Mouse (Mus musculus) left cerebral cortex, postnatal 36 days (tissue): ENCODE results near the gene Iqsec1. TPM values are rescaled to one million over a fixed set of nuclear protein-coding genes. Genes with fewer than 3 reads are reported as not detected.

Experiments
- DNase-seq, 2 experiments: peaks; one replicate each; pipeline ENCODE4 v3.0.0; 2021 to 2022; ENCODE audit warnings: low spot score in 2 of 2, mixed read lengths in 1 of 2
- intact Hi-C: fragments of 180-260 bp; cut with DNase I; formaldehyde crosslinking; loops from one replicate; pipeline ENCODE4 v1.15.1; 2025
- total RNA-seq, 2 experiments: library from RNA; stranded (reverse); gene quantifications; 2 replicates each; pipeline ENCODE4 v1.2.3; 2021

Iqsec1 gene
- total RNA-seq, 2 experiments from 2014 or later: 352 to 390 TPM

DNA sequence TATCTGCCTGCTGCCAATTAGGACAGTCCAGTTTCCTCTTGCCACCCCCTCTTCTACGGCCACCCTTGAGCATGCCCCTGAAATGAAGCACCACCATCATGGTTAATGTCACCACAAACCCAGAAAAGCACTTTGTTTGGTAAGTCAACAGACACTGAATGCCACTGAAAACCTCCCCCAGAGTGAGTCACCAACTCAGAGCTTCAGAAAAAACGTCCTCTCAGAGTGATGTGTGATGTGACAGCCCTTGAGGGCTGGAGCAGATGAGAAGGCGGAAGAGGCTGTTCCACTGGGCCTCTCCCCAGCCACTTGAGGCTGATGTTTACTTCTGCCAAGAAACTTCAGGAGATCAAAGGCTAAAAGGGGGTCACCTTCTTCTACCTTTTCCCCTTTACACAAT, 4.4 kb downstream of the Iqsec1 start:
- intact Hi-C loops: loop anchor here (10.0 kb wide), 2 partner anchors 99 to 161 kb away; no protein-coding TSS in a partner anchor
- peak in 1 of 2 experiments; percentile 19 for DNase-seq

DNA sequence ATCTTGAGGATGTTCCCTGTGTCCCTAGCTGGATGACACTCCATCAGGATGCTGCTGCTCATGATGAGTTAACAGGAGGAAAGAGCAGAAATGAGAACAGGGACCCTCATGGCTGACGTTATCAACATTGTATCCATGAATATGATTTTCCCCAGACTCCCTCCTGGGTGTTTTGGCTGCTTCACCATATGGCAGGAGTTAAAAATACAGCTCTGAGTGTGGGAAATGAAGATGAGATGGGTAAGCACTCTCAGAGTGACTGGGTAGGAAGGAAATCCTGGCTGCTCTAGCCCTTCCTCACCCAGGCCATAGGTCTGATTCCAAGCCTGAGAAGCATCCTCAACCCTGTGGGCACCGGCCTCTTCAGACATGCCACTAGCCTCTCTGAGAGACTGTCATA, 14.2 kb downstream of the Iqsec1 start:
- intact Hi-C loops: no loop called here
- DNase-seq: no peak

DNA sequence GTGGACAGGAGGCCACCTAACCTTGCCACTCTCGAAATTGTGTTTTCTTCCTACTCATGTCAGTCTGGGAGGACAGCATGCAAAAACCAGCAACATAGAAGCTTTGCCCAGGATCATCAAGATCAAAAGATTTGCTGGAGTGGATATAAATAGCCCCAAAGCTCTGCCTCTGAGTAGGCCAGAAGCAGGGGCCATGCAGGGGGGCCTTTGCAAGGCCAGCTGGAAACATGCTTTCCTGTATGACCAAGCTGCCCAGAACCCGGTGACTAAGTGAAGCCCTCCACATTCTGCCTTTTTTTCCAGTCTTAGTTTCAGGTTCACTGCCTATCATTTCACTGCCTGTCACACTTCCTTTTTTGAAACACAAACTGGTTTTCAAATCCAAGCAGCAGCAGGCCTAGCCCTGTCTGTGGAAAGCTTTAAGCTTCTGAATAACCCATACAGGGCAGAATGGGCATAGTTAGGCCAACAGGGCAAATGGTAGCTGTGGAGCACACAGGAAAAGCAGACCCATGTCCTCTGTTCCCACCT, 19.1 kb downstream of the Iqsec1 start:
- DNase-seq: no peak
- intact Hi-C loops: no loop called here

DNA sequence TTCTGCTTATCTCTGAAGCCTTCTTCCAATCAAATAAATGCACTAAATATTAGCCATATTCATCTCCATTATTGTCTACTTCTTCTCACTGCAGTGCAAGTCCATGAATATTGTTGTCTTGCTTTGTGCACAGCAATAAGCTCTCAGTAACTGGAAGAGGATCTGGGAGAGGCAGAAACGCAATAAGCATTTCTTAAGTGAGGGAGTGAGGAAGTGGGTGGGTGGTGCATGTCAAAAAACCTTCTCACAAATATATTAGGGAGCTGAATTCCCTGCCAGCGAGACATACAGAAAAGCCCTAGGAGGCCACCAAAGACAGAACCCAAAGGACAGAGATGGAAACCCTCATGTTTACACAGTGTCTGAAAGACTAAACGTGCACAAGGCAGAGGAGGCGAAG, 35.1 kb downstream of the Iqsec1 start:
- intact Hi-C loops: no loop called here
- no peak for DNase-seq

DNA sequence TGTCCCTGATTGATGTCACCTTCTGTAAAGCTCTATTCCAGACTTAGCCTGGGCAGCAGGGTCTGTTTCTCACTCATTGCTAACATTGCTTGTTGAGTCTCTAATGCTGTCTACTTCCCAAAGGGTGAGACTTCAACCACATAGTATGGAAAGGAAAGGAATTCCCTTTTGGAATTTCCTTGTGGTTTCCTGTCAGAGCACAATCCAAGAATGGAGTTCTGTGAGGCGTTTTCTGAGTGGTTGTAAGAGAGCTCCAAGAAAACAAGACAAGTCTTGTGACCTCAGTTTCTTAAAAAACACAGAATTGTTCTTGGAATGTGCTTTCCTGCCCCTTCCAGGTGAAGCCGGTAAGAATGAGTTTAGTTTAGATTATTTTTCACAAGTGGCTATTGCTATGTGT, 37.5 kb downstream of the Iqsec1 start:
- no peak for DNase-seq
- intact Hi-C loops: no loop called here

DNA sequence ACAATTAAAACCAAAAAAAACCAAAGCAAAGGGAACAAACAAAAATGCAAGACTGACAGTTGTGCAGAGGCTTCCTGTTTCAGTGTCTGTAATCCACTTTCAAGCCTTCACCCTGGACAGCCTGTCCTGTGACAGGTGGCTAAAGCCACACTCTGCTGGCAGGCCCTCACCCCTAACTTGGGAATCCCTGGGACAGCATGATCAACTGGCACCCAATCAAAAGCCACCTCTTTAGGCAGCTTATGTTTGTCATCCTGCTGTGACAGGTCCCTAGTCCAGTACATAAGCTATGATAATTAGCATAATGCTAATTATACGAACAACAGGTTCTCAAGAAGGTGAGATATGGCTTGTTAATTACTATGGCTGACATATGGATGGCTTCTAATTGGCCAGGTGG, 40.4 kb downstream of the Iqsec1 start:
- intact Hi-C loops: no loop called here
- no peak for DNase-seq

DNA sequence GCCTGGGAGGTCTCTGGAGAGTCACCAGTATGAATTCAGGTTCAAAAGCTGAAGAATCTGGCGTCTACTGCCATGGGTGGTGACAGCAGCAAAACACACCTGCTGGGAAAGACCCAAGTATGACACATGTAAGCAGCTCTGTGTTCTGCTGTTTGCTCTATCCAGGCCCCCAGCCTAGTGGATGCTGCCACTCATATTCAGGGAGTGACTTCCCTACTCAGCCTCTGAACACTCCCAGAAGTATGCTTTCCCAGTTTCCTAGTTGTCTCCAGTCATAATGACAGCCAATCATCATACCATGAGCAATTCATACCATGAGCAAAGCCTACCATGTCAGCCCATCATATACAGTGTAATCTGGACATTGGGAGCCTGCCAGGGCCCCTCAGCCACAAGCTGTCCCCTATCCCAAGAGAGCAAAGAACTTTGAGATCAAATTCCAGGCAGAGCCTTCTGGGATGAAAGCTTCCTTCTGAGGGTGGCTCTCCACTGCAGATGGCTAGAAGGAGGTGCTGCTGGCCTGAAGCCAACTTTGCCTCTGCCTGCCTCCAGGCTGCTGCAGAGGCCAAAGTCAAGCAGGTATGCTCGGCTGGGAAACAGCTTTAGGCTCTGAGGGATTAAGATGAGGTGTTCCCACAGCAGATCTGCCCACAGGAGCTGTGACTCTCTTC, 42.8 kb downstream of the Iqsec1 start:
- intact Hi-C loops: no loop called here
- peak; percentile 81 to 84 for DNase-seq

DNA sequence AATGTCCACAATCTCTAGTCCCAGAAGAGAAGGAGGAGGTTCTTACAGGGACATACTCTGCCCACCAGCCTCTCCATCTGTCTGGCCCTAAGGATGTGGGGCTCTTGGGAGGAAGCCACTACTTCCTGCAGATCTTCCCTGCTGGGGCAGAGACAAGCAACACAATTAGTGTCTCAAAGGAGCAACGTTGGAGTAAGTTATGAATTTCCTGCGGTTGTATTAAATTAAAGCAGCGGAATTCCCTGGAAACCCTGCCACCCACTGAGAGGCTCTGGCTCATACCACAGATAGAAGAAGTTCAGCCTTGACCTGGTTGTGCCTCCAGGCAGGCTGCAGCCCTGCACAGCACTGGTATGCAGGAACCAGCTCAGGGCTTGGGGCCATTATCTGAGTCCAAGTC, 47.2 kb downstream of the Iqsec1 start:
- DNase-seq: no peak
- intact Hi-C loops: no loop called here

DNA sequence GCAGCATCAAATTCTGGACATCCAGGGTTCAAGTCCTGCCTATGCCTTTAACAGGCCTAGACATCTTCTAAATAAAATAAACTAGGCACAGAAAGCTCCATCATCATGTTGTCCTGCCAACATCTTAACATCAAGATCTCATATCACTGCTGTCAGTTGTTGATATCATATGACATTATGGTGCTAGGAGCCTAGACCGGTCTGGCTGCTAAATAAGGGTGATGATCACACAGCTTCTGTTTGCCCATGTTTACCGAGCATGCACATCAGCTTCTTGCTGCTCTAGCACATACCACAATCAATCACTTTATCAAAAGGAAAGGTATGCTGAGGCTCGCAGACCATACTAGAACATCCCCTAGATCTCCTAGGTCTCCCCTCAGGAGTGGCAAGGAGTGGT, 54.8 kb downstream of the Iqsec1 start:
- no peak for DNase-seq
- intact Hi-C loops: no loop called here

DNA sequence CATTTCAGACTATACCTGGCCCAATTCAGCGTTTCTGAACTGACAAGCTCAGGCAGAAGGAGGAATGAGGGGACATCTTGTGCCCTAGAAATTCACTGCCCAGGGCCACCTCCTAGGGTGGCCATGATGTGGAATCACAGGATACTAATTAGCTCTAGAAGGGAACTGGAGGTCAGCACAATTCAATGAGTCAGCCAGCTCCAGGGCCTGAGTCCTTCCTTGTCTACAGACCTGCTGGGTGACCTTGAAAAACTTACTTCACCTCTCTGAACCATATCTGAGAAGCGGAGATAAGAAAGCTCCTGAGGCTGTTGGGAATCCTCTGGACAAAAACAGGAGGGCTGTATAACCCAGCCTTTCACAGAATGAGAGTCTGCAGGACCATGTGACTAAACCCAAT, 59.7 kb downstream of the Iqsec1 start:
- intact Hi-C loops: no loop called here
- DNase-seq: no peak

DNA sequence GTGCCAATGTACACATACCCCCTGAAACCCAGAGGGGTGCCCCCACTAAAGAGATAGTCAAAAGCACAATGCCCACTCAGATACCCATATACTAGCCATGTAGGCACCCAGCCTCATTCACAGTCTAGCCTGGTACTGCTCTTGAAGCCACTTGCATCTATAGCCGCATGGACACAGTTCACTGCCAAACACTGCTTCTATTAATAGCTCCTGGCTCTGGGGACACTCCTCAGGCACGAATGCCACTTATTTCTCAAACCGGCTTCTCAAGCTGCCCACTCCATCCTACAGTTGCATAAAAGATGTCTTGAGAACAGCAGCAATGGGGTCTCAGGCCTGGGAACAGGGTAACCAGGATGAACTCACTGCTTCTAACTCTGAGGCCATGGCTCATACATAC, 63.0 kb downstream of the Iqsec1 start:
- intact Hi-C loops: no loop called here
- DNase-seq: no peak

DNA sequence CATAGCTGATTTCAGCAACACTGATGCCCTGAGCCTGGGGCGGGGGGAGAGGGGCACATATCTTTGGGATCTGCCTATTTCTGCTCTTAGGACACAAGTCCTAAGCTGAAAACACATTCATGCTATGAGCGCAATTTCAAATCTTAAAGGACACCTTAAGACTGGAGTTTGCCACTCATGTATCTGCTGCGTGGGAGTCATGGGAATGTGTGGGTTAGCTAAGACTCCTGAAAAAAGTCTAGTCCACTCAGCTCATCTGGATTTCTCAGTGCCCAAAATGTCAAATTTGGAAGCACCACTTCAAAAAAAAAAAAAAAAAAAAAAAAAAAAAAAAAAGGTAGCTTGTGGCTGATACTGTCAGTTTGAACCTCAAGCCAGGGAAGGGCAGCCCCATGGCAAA, 63.7 kb downstream of the Iqsec1 start:
- intact Hi-C loops: no loop called here
- DNase-seq: no peak

DNA sequence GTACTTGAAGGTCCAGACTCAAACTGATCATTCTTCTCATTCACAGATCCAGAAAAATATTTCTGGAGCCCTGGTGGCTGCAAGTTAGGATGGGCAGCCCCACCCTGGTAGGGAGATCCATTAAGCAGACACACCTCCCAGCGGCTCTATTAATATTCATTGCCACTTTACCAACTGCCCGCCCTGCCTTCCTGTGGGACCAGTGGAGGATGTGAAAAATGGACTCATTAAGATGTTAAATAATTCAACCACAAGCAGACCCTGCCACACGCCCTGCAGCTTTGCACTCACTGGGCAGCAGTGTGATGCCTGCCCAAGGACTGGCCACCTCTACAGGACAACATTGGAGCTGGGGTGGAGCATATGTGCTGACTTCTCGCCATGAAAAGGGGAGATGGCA, 64.1 kb downstream of the Iqsec1 start:
- DNase-seq: no peak
- intact Hi-C loops: no loop called here

DNA sequence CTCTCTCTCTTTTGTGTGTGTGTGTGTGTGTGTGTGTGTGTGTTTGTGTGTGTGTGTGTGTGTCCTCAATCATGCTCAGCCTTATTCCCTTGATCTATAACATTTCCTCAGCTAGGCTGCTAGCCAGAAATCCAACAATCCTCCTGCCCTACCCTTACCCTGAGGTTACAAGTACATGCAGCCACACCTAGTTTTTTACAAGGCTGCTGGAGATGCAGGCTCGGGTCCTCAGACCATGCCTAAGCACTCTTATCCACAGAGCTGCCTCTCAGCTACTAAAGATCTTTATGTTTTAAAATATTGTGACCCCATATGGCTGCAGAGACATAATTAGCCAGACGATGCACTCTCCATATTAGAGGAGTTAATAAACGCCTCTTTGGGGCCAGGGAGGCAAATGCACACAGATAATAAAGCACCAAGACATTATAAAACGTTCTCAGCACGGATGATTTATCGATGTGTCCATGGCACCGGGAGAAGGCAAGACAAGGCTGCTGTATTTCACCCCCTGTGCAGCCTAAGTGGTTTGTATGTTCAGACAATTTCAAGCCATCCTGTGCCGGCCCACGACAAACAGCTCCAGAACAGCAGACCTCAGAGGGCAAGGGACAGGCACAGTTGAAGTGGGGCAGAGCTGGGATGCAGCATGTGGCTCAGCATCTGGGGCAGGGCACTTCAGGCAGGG, 67.1 kb downstream of the Iqsec1 start:
- intact Hi-C loops: no loop called here
- no peak for DNase-seq

DNA sequence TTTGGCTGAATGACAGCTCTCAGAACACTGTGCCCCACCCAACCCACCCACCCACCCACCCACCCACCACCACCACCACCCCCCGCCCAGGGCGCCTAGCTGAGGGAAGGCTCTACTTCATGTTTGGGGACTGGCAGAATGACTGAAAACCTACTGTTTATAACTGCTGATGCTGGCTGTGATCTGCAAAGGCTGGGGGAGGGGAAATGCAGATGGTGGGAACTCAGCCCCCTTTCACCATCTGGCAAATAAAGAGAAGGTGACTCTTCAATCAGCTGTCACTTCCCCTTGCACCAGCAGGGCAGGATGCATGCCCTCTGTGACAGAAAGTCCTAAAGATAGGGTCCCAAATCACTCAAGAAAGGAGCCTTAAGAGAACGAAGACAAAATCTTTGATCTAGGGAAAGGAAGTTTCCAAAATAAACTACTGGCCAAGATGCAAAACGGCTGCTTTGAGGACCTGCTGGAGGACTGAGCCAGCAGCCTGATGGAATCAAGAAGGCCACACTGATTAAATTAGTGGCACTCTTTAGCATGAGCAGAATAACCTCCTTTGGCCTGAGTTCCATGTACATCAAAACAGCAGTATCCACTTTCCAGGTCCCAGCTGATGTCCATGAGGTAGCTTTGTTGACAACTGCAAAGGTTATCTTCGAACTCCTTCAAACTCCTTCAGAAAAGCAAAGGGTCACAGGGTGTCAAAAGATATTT, 67.8 kb downstream of the Iqsec1 start:
- DNase-seq: no peak
- intact Hi-C loops: no loop called here

DNA sequence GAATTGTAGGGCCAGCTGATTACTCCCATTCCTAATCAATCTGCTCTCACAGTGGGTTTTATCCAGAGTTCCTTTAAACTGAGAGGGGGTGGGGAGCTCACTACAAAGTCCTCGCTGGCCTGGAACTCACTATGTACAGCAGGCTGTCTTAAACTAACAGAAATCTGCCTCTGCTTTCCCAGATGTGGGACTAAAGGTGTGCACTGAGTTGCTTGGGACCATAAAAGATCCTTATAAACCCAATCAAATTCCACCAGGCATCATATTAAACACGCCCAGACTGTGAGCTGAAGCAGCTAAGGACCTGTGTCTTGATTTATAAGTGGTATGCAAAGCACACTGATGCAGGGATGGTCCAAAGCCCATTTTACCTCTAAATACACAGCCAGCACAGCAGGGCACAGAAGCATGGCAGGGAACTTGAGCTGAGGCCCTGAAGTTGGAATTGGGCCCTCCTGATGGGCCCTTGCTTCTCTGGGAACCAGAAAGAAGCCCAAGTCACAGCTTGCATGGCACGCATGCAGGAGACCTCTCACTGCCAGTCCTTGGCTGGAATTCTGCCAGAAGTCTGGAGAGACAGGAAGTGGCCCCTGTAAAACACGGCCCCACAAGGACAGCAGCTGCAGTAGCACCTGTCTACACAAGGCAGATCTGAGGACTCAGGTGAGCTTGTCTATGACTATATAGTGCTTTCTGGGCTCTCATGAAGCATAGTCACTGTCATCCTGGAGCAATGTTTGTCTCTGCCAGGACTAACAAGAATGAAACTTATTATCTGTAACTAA, 68.7 kb downstream of the Iqsec1 start:
- no peak for DNase-seq
- intact Hi-C loops: no loop called here

DNA sequence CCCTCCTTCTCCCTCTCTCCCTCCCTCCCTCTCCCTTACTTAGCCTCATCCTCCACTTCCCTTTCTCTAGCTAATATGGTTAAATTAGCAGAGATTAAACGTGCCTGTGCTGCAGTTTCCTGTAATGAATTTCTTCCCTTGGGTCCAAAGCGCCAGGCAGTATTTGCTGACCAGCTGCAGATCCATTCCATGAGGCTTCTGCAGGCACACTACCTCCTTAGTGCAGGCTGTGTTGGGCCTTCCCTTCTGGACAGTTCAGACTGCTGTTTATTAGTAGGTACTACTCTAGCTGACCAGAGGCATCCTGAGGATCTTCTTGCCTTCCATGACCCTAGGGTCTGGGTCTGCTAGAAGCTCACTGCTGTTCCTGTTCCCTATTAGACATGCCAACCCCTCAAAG, 72.9 kb downstream of the Iqsec1 start:
- DNase-seq: no peak
- intact Hi-C loops: no loop called here

DNA sequence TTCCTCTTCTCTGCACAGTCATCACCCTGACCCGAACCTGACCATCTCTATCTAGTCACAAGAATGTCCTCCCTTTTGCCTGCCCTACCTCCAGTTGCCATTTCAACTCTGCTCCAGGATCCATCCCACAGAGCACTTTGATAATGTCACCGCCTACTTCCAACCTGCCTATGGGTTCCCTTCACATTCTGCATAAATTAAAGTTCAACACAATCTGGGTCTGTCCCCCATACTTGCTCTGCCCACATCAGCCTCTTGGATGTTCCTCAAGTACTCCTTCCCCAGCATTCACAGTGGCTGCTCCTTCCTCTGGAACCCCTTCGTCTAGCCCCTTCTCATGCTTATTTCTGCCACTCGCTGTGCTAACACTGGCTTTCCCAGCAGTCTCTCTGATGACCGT, 74.7 kb downstream of the Iqsec1 start:
- intact Hi-C loops: no loop called here
- DNase-seq: peak in 1 of 2 experiments; percentile 28

DNA sequence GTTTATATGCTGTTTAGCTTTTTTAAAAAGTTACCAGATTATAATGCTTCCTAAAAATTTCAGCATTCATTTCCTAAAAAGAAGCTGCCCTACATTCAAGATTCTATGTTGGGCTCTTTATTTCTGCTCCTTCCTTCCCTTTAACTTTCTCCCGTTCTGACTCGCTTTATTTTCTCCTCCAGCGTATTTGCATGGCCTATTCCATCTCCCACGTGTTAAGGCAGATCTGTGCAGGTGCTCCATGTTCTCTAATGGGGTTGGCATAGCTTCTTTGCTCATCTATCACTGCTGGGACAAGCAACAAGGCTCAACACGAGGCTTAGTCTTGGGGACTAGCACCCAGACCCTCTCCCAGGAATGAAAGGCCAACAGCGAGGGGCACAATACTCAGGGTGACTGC, 75.7 kb downstream of the Iqsec1 start:
- no peak for DNase-seq
- intact Hi-C loops: no loop called here

DNA sequence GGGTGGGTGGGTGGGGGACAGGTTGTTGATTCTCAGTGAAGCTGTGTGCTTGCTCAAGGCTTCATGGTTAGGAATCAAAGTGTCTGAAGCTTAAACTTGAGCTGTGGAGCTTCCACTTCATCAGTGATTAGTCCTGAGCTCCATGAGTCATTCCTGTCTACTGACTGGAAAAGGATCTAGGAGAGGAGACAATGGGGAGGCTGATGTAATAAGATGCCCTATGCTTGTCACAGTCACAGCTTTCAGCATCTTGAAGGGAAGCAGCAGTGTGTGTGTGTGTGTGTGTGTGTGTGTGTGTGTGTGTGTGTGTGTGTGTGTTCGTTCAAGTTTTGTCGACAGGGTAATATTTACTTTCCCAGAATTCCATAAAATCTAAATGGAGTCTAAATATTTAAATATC, 84.3 kb downstream of the Iqsec1 start:
- no peak for DNase-seq
- intact Hi-C loops: no loop called here
